Mouse (Mus musculus) mature B cell (primary cell): Measurements from ENCODE around the gene Dhdh.
"Not testable (repeated sequence)": the region's sequence is repeated elsewhere in the genome, so short reads cannot be mapped to it uniquely, and the experiment has no call there.

Experiments used
- in situ Hi-C: fragments of 300-500 bp; cut with MboI; formaldehyde crosslinking; loops from 2 replicates; pipeline ENCODE4 v1.14.3; 2019

Dhdh gene

GRCm38 (mm10) chr7:45475291-45475969 is 13.2 kb downstream of the Dhdh start:
- in situ Hi-C loops: no loop called here

GRCm38 (mm10) chr7:45470869-45471268 is 17.7 kb downstream of the Dhdh start:
- in situ Hi-C loops: no loop called here

GRCm38 (mm10) chr7:45467090-45467670 is 21.4 kb downstream of the Dhdh start:
- in situ Hi-C loops: no loop called here

- in situ Hi-C loops: no loop called here
Measured at GRCm38 (mm10) chr7:45466283-45467089, 22.1 kb downstream of the Dhdh start, which contains the start of gene Bax. Gene Bax, minus strand, starts transcription at chr7:45466898.

- in situ Hi-C loops: no loop called here
Measured at GRCm38 (mm10) chr7:45465549-45465948, 23.1 kb downstream of the Dhdh start.

- in situ Hi-C loops: no loop called here
Measured at GRCm38 (mm10) chr7:45465112-45465511, 23.5 kb downstream of the Dhdh start.

- in situ Hi-C loops: no loop called here
Measured at GRCm38 (mm10) chr7:45463987-45464778, 24.4 kb downstream of the Dhdh start.

- in situ Hi-C loops: not testable (repeated sequence)
Measured at GRCm38 (mm10) chr7:45462868-45463267, 25.7 kb downstream of the Dhdh start.

GRCm38 (mm10) chr7:45462325-45462724 is 26.3 kb downstream of the Dhdh start:
- in situ Hi-C loops: no loop called here

- in situ Hi-C loops: no loop called here
Measured at GRCm38 (mm10) chr7:45461781-45462180, 26.8 kb downstream of the Dhdh start.

GRCm38 (mm10) chr7:45461326-45461725 is 27.3 kb downstream of the Dhdh start:
- in situ Hi-C loops: no loop called here

- in situ Hi-C loops: no loop called here
Measured at GRCm38 (mm10) chr7:45460860-45461314, 27.7 kb downstream of the Dhdh start.

GRCm38 (mm10) chr7:45460377-45460776 is 28.2 kb downstream of the Dhdh start:
- in situ Hi-C loops: no loop called here

- in situ Hi-C loops: not testable (repeated sequence)
Measured at GRCm38 (mm10) chr7:45459564-45460140, 29.0 kb downstream of the Dhdh start, which contains the start of gene Ftl1. Gene Ftl1, minus strand, starts transcription at chr7:45459884.

- in situ Hi-C loops: no loop called here
Measured at GRCm38 (mm10) chr7:45458748-45459563, 29.6 kb downstream of the Dhdh start.

GRCm38 (mm10) chr7:45457204-45458060 is 31.2 kb downstream of the Dhdh start:
- in situ Hi-C loops: no loop called here

GRCm38 (mm10) chr7:45456721-45457203 is 31.8 kb downstream of the Dhdh start:
- in situ Hi-C loops: no loop called here

GRCm38 (mm10) chr7:45455932-45456696 is 32.5 kb downstream of the Dhdh start:
- in situ Hi-C loops: no loop called here

- in situ Hi-C loops: loop anchor here (5.0 kb wide), 1 partner anchor 107 kb away; no protein-coding TSS in a partner anchor
Measured at GRCm38 (mm10) chr7:45454971-45455370, 33.6 kb downstream of the Dhdh start.
